Mouse (Mus musculus): ENCODE data around the gene Maats1. TPM values are rescaled to one million over a fixed set of nuclear protein-coding genes. Genes with fewer than 3 reads are reported as not detected.

Gene Maats1
- total and polyA plus RNA-seq, 3 experiments = 0.03 TPM; not detected in 2

GRCm38 (mm10) chr16:38365390-38365789 lies 23.4 kb upstream of the Maats1 start:
- Histone ChIP-seq H3K9ac (ENCODE audit: control insufficient read depth, low read depth, low read length, poor library complexity, severe bottlenecking) (no peak overlapping the region), H3K79me2 (ENCODE audit: control insufficient read depth, insufficient read depth, low read length, poor library complexity) (no peaks in the 10 kb centered on the region; the same call in 1 of the 2 replicates), H3K27ac (ENCODE audit: control insufficient read depth, low read depth, low read length) (no peak overlapping the region), H3K9me3 (replicated peaks; ENCODE audit: insufficient read depth, low read length) (no peaks in the 10 kb centered on the region), H3K27me3 (ENCODE audit: control insufficient read depth in 1 of 2, insufficient read depth in 2 of 2, low read length in 2 of 2) (no peaks in the 10 kb centered on the region), H3K4me1 (ENCODE audit: control insufficient read depth in 1 of 2, insufficient read depth in 2 of 2, low read length in 2 of 2) (peaks cover 30 to 57% of the 10 kb centered on the region in 2 experiments), H3K4me3 (ENCODE audit: control insufficient read depth in 1 of 2, insufficient read depth in 1 of 2, low read depth in 2 of 2, low read length in 2 of 2) (no peak overlapping the region), H3K36me3 (ENCODE audit: control insufficient read depth in 1 of 2, insufficient read depth in 2 of 2, low read length in 2 of 2) (peaks cover 0 to 42% of the 10 kb centered on the region in 2 experiments; a peak in 2 of 4 replicates)
- DNase-seq (ENCODE audit: low read depth, low spot score) = no peak
- TF ChIP-seq TBP (IDR thresholded peaks at IDR 0.05; ENCODE audit: low read depth, low read length) (no peak), MEF2A (IDR thresholded peaks at IDR 0.05; ENCODE audit: extremely low read depth, insufficient replicate concordance, low read depth, low read length, poor library complexity, severe bottlenecking) (no peak), TAL1 (IDR thresholded peaks at IDR 0.05; ENCODE audit: low read length) (no peak), ZMIZ1 (IDR thresholded peaks at IDR 0.05; ENCODE audit: low read depth, low read length) (no peak), USF1 (IDR thresholded peaks at IDR 0.05; ENCODE audit: low read depth, low read length) (no peak), GATA1 (IDR thresholded peaks at IDR 0.05; ENCODE audit: low read depth, low read length) (no peak), POLR2A (IDR thresholded peaks at IDR 0.05; ENCODE audit: control insufficient read depth in 1 of 2, insufficient read depth in 1 of 2, low read depth in 1 of 2, low read length in 2 of 2, poor library complexity in 1 of 2) (no peak), RCOR1 (IDR thresholded peaks at IDR 0.05; ENCODE audit: low read depth, low read length) (no peak), JUND (IDR thresholded peaks at IDR 0.05; ENCODE audit: low read depth, low read length) (no peak), KAT2A (conservative IDR thresholded peaks at IDR 0.05; ENCODE audit: low read depth, low read length) (no peak), GABPA (IDR thresholded peaks at IDR 0.05; ENCODE audit: low read depth, low read length) (no peak), EP300 (IDR thresholded peaks at IDR 0.05; ENCODE audit: low read depth in 1 of 2, low read length in 2 of 2) (no peak), NRF1 (IDR thresholded peaks at IDR 0.05; ENCODE audit: insufficient read depth, low read depth, low read length, poor library complexity, severe bottlenecking) (no peak), ZC3H11A (IDR thresholded peaks at IDR 0.05; ENCODE audit: low read depth, low read length) (no peak), POLR2AphosphoS2 (IDR thresholded peaks at IDR 0.05; ENCODE audit: low read length) (no peak), BHLHE40 (IDR thresholded peaks at IDR 0.05; ENCODE audit: borderline replicate concordance, low read depth, low read length) (no peak), RAD21 (IDR thresholded peaks at IDR 0.05; ENCODE audit: low read depth, low read length) (no peak), MYC (IDR thresholded peaks at IDR 0.05; ENCODE audit: low read depth, low read length) (no peak), MAZ (IDR thresholded peaks at IDR 0.05; ENCODE audit: low read depth, low read length) (no peak), CTCF (IDR thresholded peaks at IDR 0.05 in 2 of 3, conservative IDR thresholded peaks at IDR 0.05 in 1 of 3; ENCODE audit: control insufficient read depth in 1 of 3, insufficient read depth in 1 of 3, low read depth in 2 of 3, low read length in 3 of 3, poor library complexity in 1 of 3, severe bottlenecking in 1 of 3) (no peak)

- peak overlapping the region; percentile 50 for H3K27ac ChIP-seq (ENCODE audit: control insufficient read depth, low read depth, low read length)
- DNase-seq (ENCODE audit: low read depth, low spot score) = no peak
- H3K9me3 ChIP-seq (replicated peaks; ENCODE audit: insufficient read depth, low read length) = no peaks in the 10 kb centered on the region
- no peaks in the 10 kb centered on the region for H3K79me2 ChIP-seq (ENCODE audit: control insufficient read depth, insufficient read depth, low read length, poor library complexity)
- no peaks in the 10 kb centered on the region for H3K27me3 ChIP-seq (ENCODE audit: control insufficient read depth in 1 of 2, insufficient read depth in 2 of 2, low read length in 2 of 2)
- H3K36me3 ChIP-seq (ENCODE audit: control insufficient read depth in 1 of 2, insufficient read depth in 2 of 2, low read length in 2 of 2) = peaks cover 0 to 36% of the 10 kb centered on the region in 2 experiments; a peak in 2 of 4 replicates
- TF ChIP-seq ELF1 (IDR thresholded peaks at IDR 0.05; ENCODE audit: low read depth, low read length) = no peak
- no peak for TF ChIP-seq KAT2A (conservative IDR thresholded peaks at IDR 0.05; ENCODE audit: low read depth, low read length)
- no peak for TF ChIP-seq TAL1 (IDR thresholded peaks at IDR 0.05; ENCODE audit: low read length)
- no peak for TF ChIP-seq RAD21 (IDR thresholded peaks at IDR 0.05; ENCODE audit: low read depth, low read length)
- TF ChIP-seq UBTF (IDR thresholded peaks at IDR 0.05; ENCODE audit: borderline replicate concordance, insufficient read depth, low read depth, low read length) = no peak
- TF ChIP-seq USF1 (IDR thresholded peaks at IDR 0.05; ENCODE audit: low read depth, low read length) = no peak
- TF ChIP-seq TBP (IDR thresholded peaks at IDR 0.05; ENCODE audit: low read depth, low read length) = no peak
- TF ChIP-seq GABPA (IDR thresholded peaks at IDR 0.05; ENCODE audit: low read depth, low read length) = no peak
- peaks cover 32 to 46% of the 10 kb centered on the region in 2 experiments for H3K4me1 ChIP-seq (ENCODE audit: control insufficient read depth in 1 of 2, insufficient read depth in 2 of 2, low read length in 2 of 2)
- peak overlapping the region; percentile 15; the same call in 1 of the 2 replicates for H3K9ac ChIP-seq (ENCODE audit: control insufficient read depth, low read depth, low read length, poor library complexity, severe bottlenecking)
- no peak overlapping the region for H3K4me3 ChIP-seq (ENCODE audit: control insufficient read depth in 1 of 2, insufficient read depth in 1 of 2, low read depth in 2 of 2, low read length in 2 of 2)
Measured at GRCm38 (mm10) chr16:38363657-38364056, 21.7 kb upstream of the Maats1 start.

All from MEL (cell line).